Comparison of ENCODE assay signal across 8 mouse cellular contexts in the genomic region with DNA sequence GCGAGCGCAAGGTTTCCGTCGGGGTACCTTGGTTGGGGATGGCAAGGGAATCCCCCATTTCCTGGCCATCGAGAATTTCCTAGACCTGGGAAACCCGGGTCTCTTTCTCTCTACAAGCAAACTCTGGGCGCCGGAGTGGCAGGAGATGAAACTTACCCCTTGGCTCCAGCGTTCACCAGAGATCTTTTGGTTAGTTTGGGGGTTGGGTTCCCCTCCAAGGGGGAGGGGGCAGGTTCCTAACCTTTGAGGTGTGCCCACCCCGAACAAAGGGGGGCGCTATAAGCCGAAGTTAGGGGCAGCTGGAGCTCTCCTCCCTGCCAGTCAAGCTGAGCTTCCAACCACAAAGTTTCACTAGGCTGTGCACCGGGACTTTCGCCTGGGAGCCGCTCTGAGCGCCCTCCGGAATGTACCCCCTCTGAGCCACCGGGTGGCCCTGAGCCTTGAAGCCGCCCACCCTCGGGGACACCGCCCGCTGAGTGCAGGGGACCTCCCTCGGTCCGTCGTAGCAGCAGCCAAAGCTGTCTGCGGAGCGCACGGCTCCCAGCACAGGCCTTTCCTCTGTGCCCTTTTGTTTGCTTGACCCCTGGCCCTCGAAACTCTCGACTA. TPM values are rescaled to one million over a fixed set of nuclear protein-coding genes. Genes with fewer than 3 reads are reported as not detected.
A peak's percentile ranks its signal among the peaks of the same experiment; 100 is the strongest.
DNase-seq lines count a peak whose midpoint lies in the region; ATAC-seq and TF ChIP-seq lines count a peak whose summit lies in the region.

No protein-coding gene starts in this region.

- peak overlapping the region; percentile 98 for H3K4me2 ChIP-seq in forebrain, embryonic 15.5 days (replicated peaks)
- H3K4me2 ChIP-seq in lung, embryonic 14.5 days = peak overlapping the region; percentile 100

- H3K27me3 ChIP-seq in megakaryocyte, embryonic 14.5 days (replicated peaks) = peaks cover 85% of the 10 kb centered on the region
- peaks cover 48% of the 10 kb centered on the region for H3K27me3 ChIP-seq in forebrain, embryonic 15.5 days
- peaks cover 76% of the 10 kb centered on the region for H3K27me3 ChIP-seq in lung, embryonic 14.5 days (ENCODE audit: insufficient read depth, low read length)

- H3K36me3 ChIP-seq in megakaryocyte, embryonic 14.5 days (replicated peaks; ENCODE audit: low read length) = no peaks in the 10 kb centered on the region
- no peaks in the 10 kb centered on the region for H3K36me3 ChIP-seq in forebrain, embryonic 15.5 days
- no peaks in the 10 kb centered on the region for H3K36me3 ChIP-seq in lung, embryonic 14.5 days (ENCODE audit: insufficient read depth)

- no peak for ATAC-seq in megakaryocyte, adult 5-6 weeks (ENCODE audit: poor library complexity, severe bottlenecking)
- ATAC-seq in forebrain, embryonic 15.5 days (replicated peaks) = no peak
- ATAC-seq in lung, embryonic 14.5 days (ENCODE audit: insufficient read depth) = no peak
- ATAC-seq in megakaryocyte-erythroid progenitor cell, adult 5-6 weeks (replicated peaks; ENCODE audit: low FRiP score, low TSS enrichment, poor library complexity, severe bottlenecking) = no peak

- peak; percentile 74 for DNase-seq in induced T-regulatory cell, adult 2 months (ENCODE audit: low read depth)
- DNase-seq in lung, embryonic 14.5 days = peak; percentile 45
- DNase-seq in retina, postnatal 1 day = peak; percentile 60

- H3K4me3 ChIP-seq in megakaryocyte, embryonic 14.5 days (replicated peaks) = peak overlapping the region; percentile 94
- peak overlapping the region; percentile 51 for H3K4me3 ChIP-seq in brown adipose tissue, adult 24 weeks (ENCODE audit: insufficient read depth, low read depth, low read length)
- peak overlapping the region; percentile 86 for H3K4me3 ChIP-seq in forebrain, embryonic 15.5 days
- H3K4me3 ChIP-seq in lung, embryonic 14.5 days (ENCODE audit: low read depth, low read length) = peak overlapping the region; percentile 64

- H3K27ac ChIP-seq in brown adipose tissue, adult 24 weeks (replicated peaks; ENCODE audit: low read depth, low read length) = no peak overlapping the region
- H3K27ac ChIP-seq in forebrain, embryonic 15.5 days (replicated peaks) = no peak overlapping the region
- no peak overlapping the region for H3K27ac ChIP-seq in lung, embryonic 14.5 days (ENCODE audit: low read depth)

- H3K9me3 ChIP-seq in megakaryocyte, embryonic 14.5 days = peaks cover 10% of the 10 kb centered on the region; the same call in 1 of the 2 replicates
- H3K9me3 ChIP-seq in forebrain, embryonic 15.5 days = no peaks in the 10 kb centered on the region
- no peaks in the 10 kb centered on the region for H3K9me3 ChIP-seq in lung, embryonic 14.5 days (ENCODE audit: low read depth, low read length)

- no peak; the same call in 1 of the 2 replicates for TF ChIP-seq CTCF in lung, embryonic 14.5 days (IDR thresholded peaks at IDR 0.05; ENCODE audit: low read depth)

- WGBS in forebrain, embryonic 15.5 days = 1% methylated on average over 30 of the region's 30 CpGs
- 1% methylated on average over 30 of the region's 30 CpGs for WGBS in lung, embryonic 14.5 days

- peaks cover 61% of the 10 kb centered on the region for H3K4me1 ChIP-seq in megakaryocyte, embryonic 14.5 days
- no peaks in the 10 kb centered on the region for H3K4me1 ChIP-seq in brown adipose tissue, adult 24 weeks (ENCODE audit: control insufficient read depth, insufficient read depth, insufficient read length, low read length)
- peaks cover 58% of the 10 kb centered on the region for H3K4me1 ChIP-seq in forebrain, embryonic 15.5 days
- H3K4me1 ChIP-seq in lung, embryonic 14.5 days (ENCODE audit: insufficient read depth) = peaks cover 6% of the 10 kb centered on the region; the same call in 1 of the 2 replicates

- peak overlapping the region; percentile 67; the same call in 1 of the 2 replicates for H3K9ac ChIP-seq in forebrain, embryonic 15.5 days (replicated peaks)
- H3K9ac ChIP-seq in lung, embryonic 14.5 days = no peak overlapping the region; the same call in 1 of the 2 replicates

RNA-seq across cellular contexts. Expression of gene Nr4a3, which starts 2.9 kb away (rescaled TPM):
- 0.42 and 0.75 TPM in 2 replicates for polyA plus RNA-seq in megakaryocyte, embryonic 14.5 days (2012; ENCODE audit: insufficient read depth, low replicate concordance)
- 1.6 and 2.4 TPM in 2 replicates for total RNA-seq in megakaryocyte, adult 5-6 weeks (2015)
- 0.04 and 0.73 TPM in 2 replicates for total RNA-seq in megakaryocyte, adult 5-6 weeks (2017)
- polyA plus RNA-seq in brown adipose tissue, adult 24 weeks (2012; ENCODE audit: insufficient read depth, insufficient read length, missing spikeins) = 0.88 and 1.1 TPM in 2 replicates
- 7.2 and 8.2 TPM in 2 replicates for polyA plus RNA-seq in forebrain, embryonic 15.5 days (2015; fragmentation: Nextera tagmentation; extraction: Ambion mirVana)
- 0.12 and 0.22 TPM in 2 replicates for polyA plus RNA-seq in lung, embryonic 14.5 days (2014; fragmentation: Nextera tagmentation; extraction: Ambion mirVana)
- total RNA-seq in megakaryocyte-erythroid progenitor cell, adult 5-6 weeks (2014; fragmentation: Nextera tagmentation) = 0.59 and 0.64 TPM in 2 replicates
- total RNA-seq in megakaryocyte-erythroid progenitor cell, adult 5-6 weeks (2017) = 0.27 and 2.2 TPM in 2 replicates
